Mouse (Mus musculus) neural tube, embryonic 12.5 days (tissue): ENCODE measurements at regions not wholly inside any gene's neighbourhood (a gene's known extent, or its start where the extent isn't known, plus 50 kb on each side); places are given as distances from the start of the nearest gene placed in this dataset.

ENCODE experiments used
- ATAC-seq: fragments of 200-750 bp; cut with Nextera tagmentation; 2 replicates; pipeline ENCODE4 v1.8.0; 2017; ENCODE audit warnings: low read depth, mild to moderate bottlenecking, moderate TSS enrichment, moderate library complexity; ENCODE audit not compliant: low FRiP score
- H3K27ac ChIP-seq: fragments of 300-500 bp; sonication (generic); 2 replicates; pipeline ENCODE4 v1.5.1; 2016
- H3K27me3 ChIP-seq: fragments of 300-500 bp; sonication (generic); replicated peaks from 2 replicates; pipeline ENCODE4 v1.6.1; 2016; ENCODE audit warnings: mild to moderate bottlenecking
- H3K36me3 ChIP-seq: fragments of 300-500 bp; sonication (generic); 2 replicates; pipeline ENCODE4 v1.6.1; 2016; ENCODE audit warnings: mild to moderate bottlenecking
- H3K4me1 ChIP-seq: fragments of 300-500 bp; sonication (generic); 2 replicates; pipeline ENCODE4 v1.6.1; 2016
- H3K4me2 ChIP-seq: fragments of 300-500 bp; sonication (generic); replicated peaks from 2 replicates; pipeline ENCODE4 v1.6.1; 2016; ENCODE audit warnings: mild to moderate bottlenecking
- H3K4me3 ChIP-seq: fragments of 300-500 bp; sonication (generic); 2 replicates; pipeline ENCODE4 v1.5.1; 2016
- H3K9ac ChIP-seq: fragments of 300-500 bp; sonication (generic); 2 replicates; pipeline ENCODE4 v1.6.1; 2016; ENCODE audit warnings: mild to moderate bottlenecking
- H3K9me3 ChIP-seq: fragments of 300-500 bp; sonication (generic); 2 replicates; pipeline ENCODE4 v1.6.1; 2016; ENCODE audit warnings: mild to moderate bottlenecking
- WGBS: fragments of 180-500 bp; shearing (Covaris S2); methylation state at CpG from one replicate; pipeline ENCODE4 v1.1.7; 2016; 5-methylcytosine and 5-hydroxymethylcytosine counted together

GRCm38 (mm10) chr8:103873598-103874502 lies 227.6 kb upstream of the Cdh5 start:
- WGBS, result 35% methylated on average over 7 of the region's 7 CpGs
- no peak overlapping the region for H3K4me2 ChIP-seq

GRCm38 (mm10) chr8:103874506-103874905 lies 226.9 kb upstream of the Cdh5 start:
- no peak overlapping the region for H3K9ac ChIP-seq
- 61% methylated on average over 8 of the region's 8 CpGs for WGBS

More at GRCm38 (mm10) chr8:103873598-103874502, 227.6 kb upstream of the Cdh5 start:
- ATAC-seq, result peak; percentile 37; the same call in 1 of the 2 replicates
- Histone ChIP-seq H3K27me3 (no peaks in the 10 kb centered on the region; the same call in 1 of the 2 replicates), H3K27ac (no peak overlapping the region), H3K9ac (no peak overlapping the region), H3K36me3 (no peaks in the 10 kb centered on the region), H3K4me1 (0 out of 2 replicates have a peak, but pooled peaks cover 8% of the 10 kb centered on the region), H3K4me3 (no peak overlapping the region), H3K9me3 (no peaks in the 10 kb centered on the region)

GRCm38 (mm10) chr8:103879505-103879904 lies 221.9 kb upstream of the Cdh5 start:
- Histone ChIP-seq H3K4me2 (no peak overlapping the region), H3K9me3 (no peaks in the 10 kb centered on the region), H3K36me3 (no peaks in the 10 kb centered on the region), H3K27me3 (no peaks in the 10 kb centered on the region), H3K4me1 (no peaks in the 10 kb centered on the region), H3K27ac (no peak overlapping the region), H3K4me3 (no peak overlapping the region), H3K9ac (no peak overlapping the region)
- WGBS, result 80% methylated on average over 2 of the region's 2 CpGs
- no peak for ATAC-seq

More at GRCm38 (mm10) chr8:103874506-103874905, 226.9 kb upstream of the Cdh5 start:
- 0 out of 2 replicates have a peak, but pooled peaks cover 8% of the 10 kb centered on the region for H3K4me1 ChIP-seq
- H3K27me3 ChIP-seq, result no peaks in the 10 kb centered on the region; the same call in 1 of the 2 replicates
- H3K9me3 ChIP-seq, result no peaks in the 10 kb centered on the region
- H3K36me3 ChIP-seq, result no peaks in the 10 kb centered on the region
- ATAC-seq, result no peak
- no peak overlapping the region for H3K27ac ChIP-seq
- no peak overlapping the region for H3K4me3 ChIP-seq
- no peak overlapping the region for H3K4me2 ChIP-seq

GRCm38 (mm10) chr8:103880431-103881145 lies 220.8 kb upstream of the Cdh5 start:
- WGBS, result 91% methylated on average over 14 of the region's 14 CpGs
- no peaks in the 10 kb centered on the region for H3K9me3 ChIP-seq
- no peak overlapping the region for H3K4me2 ChIP-seq
- H3K27me3 ChIP-seq, result no peaks in the 10 kb centered on the region
- H3K27ac ChIP-seq, result no peak overlapping the region
- no peak overlapping the region for H3K4me3 ChIP-seq
- H3K9ac ChIP-seq, result no peak overlapping the region
- no peak for ATAC-seq
- H3K4me1 ChIP-seq, result no peaks in the 10 kb centered on the region
- no peaks in the 10 kb centered on the region for H3K36me3 ChIP-seq

- Histone ChIP-seq H3K27ac (no peak overlapping the region), H3K4me3 (no peak overlapping the region), H3K4me1 (no peaks in the 10 kb centered on the region), H3K9ac (no peak overlapping the region), H3K27me3 (no peaks in the 10 kb centered on the region), H3K4me2 (no peak overlapping the region), H3K36me3 (no peaks in the 10 kb centered on the region), H3K9me3 (no peaks in the 10 kb centered on the region)
- no peak for ATAC-seq
- WGBS, result 85% methylated on average over 3 of the region's 3 CpGs
Observed at GRCm38 (mm10) chr8:103881146-103881486, 220.3 kb upstream of the Cdh5 start.

- Histone ChIP-seq H3K4me3 (no peak overlapping the region), H3K4me2 (no peak overlapping the region), H3K9me3 (no peaks in the 10 kb centered on the region), H3K9ac (no peak overlapping the region), H3K36me3 (no peaks in the 10 kb centered on the region), H3K4me1 (no peaks in the 10 kb centered on the region), H3K27me3 (no peaks in the 10 kb centered on the region), H3K27ac (no peak overlapping the region)
- 89% methylated on average over 12 of the region's 12 CpGs for WGBS
- ATAC-seq, result no peak
Observed at GRCm38 (mm10) chr8:103884873-103885780, 216.3 kb upstream of the Cdh5 start.

- Histone ChIP-seq H3K27me3 (no peaks in the 10 kb centered on the region), H3K36me3 (no peaks in the 10 kb centered on the region), H3K4me2 (no peak overlapping the region), H3K27ac (no peak overlapping the region), H3K9ac (no peak overlapping the region), H3K4me1 (no peaks in the 10 kb centered on the region), H3K4me3 (no peak overlapping the region), H3K9me3 (no peaks in the 10 kb centered on the region)
- WGBS, result 78% methylated on average over 6 of the region's 6 CpGs
- no peak for ATAC-seq
Observed at GRCm38 (mm10) chr8:103894589-103894988, 206.8 kb upstream of the Cdh5 start.

- H3K4me2 ChIP-seq, result no peak overlapping the region
- no peak overlapping the region for H3K27ac ChIP-seq
- H3K4me3 ChIP-seq, result no peak overlapping the region
- H3K4me1 ChIP-seq, result no peaks in the 10 kb centered on the region
- no peaks in the 10 kb centered on the region for H3K9me3 ChIP-seq
- no peak overlapping the region for H3K9ac ChIP-seq
- 76% methylated on average over 6 of the region's 6 CpGs for WGBS
- no peaks in the 10 kb centered on the region for H3K27me3 ChIP-seq
- no peak for ATAC-seq
- no peaks in the 10 kb centered on the region for H3K36me3 ChIP-seq
Observed at GRCm38 (mm10) chr8:103895132-103895531, 206.3 kb upstream of the Cdh5 start.

- H3K27me3 ChIP-seq, result no peaks in the 10 kb centered on the region
- no peak overlapping the region for H3K27ac ChIP-seq
- H3K9me3 ChIP-seq, result no peaks in the 10 kb centered on the region
- H3K4me1 ChIP-seq, result no peaks in the 10 kb centered on the region
- no peak overlapping the region for H3K9ac ChIP-seq
- H3K4me3 ChIP-seq, result no peak overlapping the region
- H3K36me3 ChIP-seq, result no peaks in the 10 kb centered on the region
- H3K4me2 ChIP-seq, result no peak overlapping the region
- ATAC-seq, result no peak
- WGBS, result 79% methylated on average over 7 of the region's 7 CpGs
Observed at GRCm38 (mm10) chr8:103897463-103897862, 204.0 kb upstream of the Cdh5 start.

- Histone ChIP-seq H3K9ac (no peak overlapping the region), H3K4me3 (no peak overlapping the region), H3K27ac (no peak overlapping the region), H3K4me1 (no peaks in the 10 kb centered on the region), H3K27me3 (no peaks in the 10 kb centered on the region), H3K36me3 (no peaks in the 10 kb centered on the region), H3K9me3 (no peaks in the 10 kb centered on the region), H3K4me2 (no peak overlapping the region)
- 79% methylated on average over 1 of the region's 1 CpGs for WGBS
- ATAC-seq, result no peak
Observed at GRCm38 (mm10) chr8:103902516-103902915, 198.9 kb upstream of the Cdh5 start.

GRCm38 (mm10) chr8:103903635-103904034 lies 197.8 kb upstream of the Cdh5 start:
- WGBS, result 82% methylated on average over 5 of the region's 5 CpGs
- no peak for ATAC-seq

GRCm38 (mm10) chr8:103907662-103908061 lies 193.8 kb upstream of the Cdh5 start:
- Histone ChIP-seq H3K36me3 (no peaks in the 10 kb centered on the region), H3K4me1 (no peaks in the 10 kb centered on the region), H3K4me3 (no peak overlapping the region), H3K4me2 (no peak overlapping the region), H3K27me3 (no peaks in the 10 kb centered on the region), H3K27ac (no peak overlapping the region), H3K9me3 (no peaks in the 10 kb centered on the region), H3K9ac (no peak overlapping the region)
- WGBS, result 81% methylated on average over 4 of the region's 4 CpGs
- no peak for ATAC-seq

More at GRCm38 (mm10) chr8:103903635-103904034, 197.8 kb upstream of the Cdh5 start:
- Histone ChIP-seq H3K4me1 (no peaks in the 10 kb centered on the region), H3K9me3 (no peaks in the 10 kb centered on the region), H3K36me3 (no peaks in the 10 kb centered on the region), H3K4me2 (no peak overlapping the region), H3K27ac (no peak overlapping the region), H3K9ac (no peak overlapping the region), H3K27me3 (no peaks in the 10 kb centered on the region), H3K4me3 (no peak overlapping the region)
